Comparison of ENCODE assay signal across 8 mouse cellular contexts in genomic region chr2:156732109-156732508, GRCm38 (mm10). TPM values are rescaled to one million over a fixed set of nuclear protein-coding genes. Genes with fewer than 3 reads are reported as not detected.
DNase-seq lines count a peak whose midpoint lies in the region; ATAC-seq and TF ChIP-seq lines count a peak whose summit lies in the region.

No protein-coding gene starts in this region.

- H3K9ac ChIP-seq in liver, postnatal 0 days (replicated peaks), result no peak overlapping the region
- no peak overlapping the region; the same call in 1 of the 2 replicates for H3K9ac ChIP-seq in stomach, postnatal 0 days (ENCODE audit: low read length)

- no peak overlapping the region for H3K27ac ChIP-seq in liver, postnatal 0 days (ENCODE audit: low read depth)
- peak overlapping the region; percentile 89 for H3K27ac ChIP-seq in stomach, postnatal 0 days (replicated peaks)

- H3K9me3 ChIP-seq in E14TG2a.4 (ENCODE audit: low read length), result no peaks in the 10 kb centered on the region
- no peaks in the 10 kb centered on the region for H3K9me3 ChIP-seq in liver, postnatal 0 days (ENCODE audit: low read length)
- H3K9me3 ChIP-seq in stomach, postnatal 0 days (ENCODE audit: control insufficient read depth, low read length), result no peaks in the 10 kb centered on the region

- no peak for TF ChIP-seq CTCF in E14TG2a.4 (conservative IDR thresholded peaks at IDR 0.05; ENCODE audit: low read length)
- TF ChIP-seq CTCF in liver, postnatal 0 days (IDR thresholded peaks at IDR 0.05; ENCODE audit: low read depth), result no peak
- no peak for TF ChIP-seq CTCF in stomach, postnatal 0 days (IDR thresholded peaks at IDR 0.05; ENCODE audit: low read depth)

- peak overlapping the region; percentile 26; the same call in 1 of the 2 replicates for H3K4me3 ChIP-seq in E14TG2a.4 (replicated peaks; ENCODE audit: low read length)
- H3K4me3 ChIP-seq in liver, postnatal 0 days (ENCODE audit: low read depth, low read length), result no peak overlapping the region
- H3K4me3 ChIP-seq in stomach, postnatal 0 days (ENCODE audit: low read depth, low read length), result no peak overlapping the region

- H3K4me2 ChIP-seq in liver, postnatal 0 days (ENCODE audit: low read depth, low read length), result no peak overlapping the region
- H3K4me2 ChIP-seq in stomach, postnatal 0 days (replicated peaks; ENCODE audit: low read depth), result no peak overlapping the region

- peak; percentile 80 for ATAC-seq in liver, postnatal 0 days
- ATAC-seq in stomach, postnatal 0 days (ENCODE audit: low FRiP score, low TSS enrichment), result peak; percentile 89

- peaks cover 88% of the 10 kb centered on the region for H3K4me1 ChIP-seq in E14TG2a.4 (replicated peaks; ENCODE audit: low read depth, low read length)
- peaks cover 15% of the 10 kb centered on the region for H3K4me1 ChIP-seq in liver, postnatal 0 days (ENCODE audit: insufficient read depth)
- H3K4me1 ChIP-seq in stomach, postnatal 0 days (replicated peaks; ENCODE audit: control insufficient read depth, insufficient read depth), result peaks cover 10% of the 10 kb centered on the region

- TF ChIP-seq EP300 in liver, postnatal 0 days (IDR thresholded peaks at IDR 0.05; ENCODE audit: low read depth), result no peak
- no peak for TF ChIP-seq EP300 in stomach, postnatal 0 days (optimal IDR thresholded peaks at IDR 0.05)

- WGBS in liver, postnatal 0 days (ENCODE audit: insufficient replicate concordance), result 70% methylated on average over 6 of the region's 6 CpGs
- 35% methylated on average over 6 of the region's 6 CpGs for WGBS in stomach, postnatal 0 days

- peak; percentile 79 for DNase-seq in adrenal gland, adult 2 months
- no peak for DNase-seq in adrenal gland, adult 18-20 months (ENCODE audit: low spot score in 2 of 2)
- peak; percentile 43 for DNase-seq in gastrocnemius, postnatal 10 days
- peak; percentile 89 to 95 for DNase-seq in kidney, adult 8-10 months
- peak; percentile 46 for DNase-seq in liver, postnatal 0 days
- DNase-seq in stomach, postnatal 0 days (ENCODE audit: low spot score), result peak; percentile 86
- DNase-seq in spleen, postnatal 14 days (ENCODE audit: low spot score in 2 of 2), result no peak

- H3K36me3 ChIP-seq in E14TG2a.4 (ENCODE audit: insufficient read depth, low read length), result peaks cover 36% of the 10 kb centered on the region
- H3K36me3 ChIP-seq in liver, postnatal 0 days (replicated peaks; ENCODE audit: insufficient read depth, low read length), result no peaks in the 10 kb centered on the region
- no peaks in the 10 kb centered on the region for H3K36me3 ChIP-seq in stomach, postnatal 0 days (ENCODE audit: control insufficient read depth, insufficient read depth, low read length)

- no peaks in the 10 kb centered on the region for H3K27me3 ChIP-seq in E14TG2a.4 (ENCODE audit: insufficient read depth, low read length)
- no peaks in the 10 kb centered on the region for H3K27me3 ChIP-seq in liver, postnatal 0 days (ENCODE audit: insufficient read depth, low read length)
- H3K27me3 ChIP-seq in stomach, postnatal 0 days (ENCODE audit: control insufficient read depth, insufficient read depth, low read length), result no peaks in the 10 kb centered on the region

RNA-seq across cellular contexts. Expression of gene Myl9, which starts 43.1 kb away (rescaled TPM):
- 10 to 100 TPM; 74.9 to 85.2 TPM for total RNA-seq in adrenal gland, adult 2 months (2021)
- polyA plus RNA-seq in adrenal gland, adult 2 months (2012; rRNA removed), result 44.0 and 48.0 TPM in 2 replicates
- 10 to 100 TPM; 52.0 to 58.6 TPM for total RNA-seq in adrenal gland, adult 18-20 months (2021)
- total RNA-seq in gastrocnemius, postnatal 10 days (2021), result 100 to 1,000 TPM; 186 to 216 TPM
- 50.4 and 51.2 TPM in 2 replicates for polyA plus RNA-seq in liver, postnatal 0 days (2015; fragmentation: Nextera tagmentation; extraction: Ambion mirVana)
- polyA plus RNA-seq in stomach, postnatal 0 days (2015; fragmentation: Nextera tagmentation; extraction: Ambion mirVana), result 2,268 and 2,333 TPM in 2 replicates

Comparison
In these comparisons a context has a peak if more than half of its experiments do, and no peak if none do; other contexts are left out.
1. DNase-seq: peak in adrenal gland, adult 2 months (single experiment), gastrocnemius, postnatal 10 days (single experiment), kidney, adult 8-10 months (2 of 2), liver, postnatal 0 days (single experiment) and stomach, postnatal 0 days (single experiment); none in adrenal gland, adult 18-20 months (0 of 2) and spleen, postnatal 14 days (0 of 2).